Mouse (Mus musculus) heart, postnatal 36 days (tissue): ENCODE measurements around the gene Zfp984. TPM values are rescaled to one million over a fixed set of nuclear protein-coding genes. Genes with fewer than 3 reads are reported as not detected.
"Not testable (repeated sequence)": the region's sequence is repeated elsewhere in the genome, so short reads cannot be mapped to it uniquely, and the experiment has no call there.

Source experiments
- DNase-seq, 2 experiments: peaks; one replicate each; pipeline ENCODE4 v3.0.0; 2021 to 2022
- intact Hi-C: fragments of 180-260 bp; cut with DNase I; formaldehyde crosslinking; loops from one replicate; pipeline ENCODE4 v1.15.1; 2025
- total RNA-seq, 2 experiments: library from RNA; stranded (reverse); gene quantifications; 2 replicates each; pipeline ENCODE4 v1.2.3; 2021

Zfp984 gene
- total RNA-seq, 2 experiments from 2014 or later: 2.4 to 2.7 TPM

- DNase-seq, intact Hi-C loops: not testable (repeated sequence)
These were observed 70.8 kb downstream of the Zfp984 start for GRCm38 (mm10) chr4:147738636-147739369.

Other genes with a start within 250 kb of the Zfp984 start
- 1 to 10 TPM; 2.8 to 3.6 TPM for gene Zfp979, start 167.3 kb downstream of the Zfp984 start, total RNA-seq
- not detected for gene Zfp534, start 107.2 kb downstream of the Zfp984 start, total RNA-seq
- gene Zfp933, start 38.6 kb upstream of the Zfp984 start, total RNA-seq: 10 to 100 TPM; 10.5 to 13.3 TPM
- gene Miip, start 59.0 kb upstream of the Zfp984 start, total RNA-seq: 1 to 10 TPM; 7.6 to 8.6 TPM
- 10 to 100 TPM; 16.1 to 18.3 TPM for gene Fv1, start 59.2 kb upstream of the Zfp984 start, total RNA-seq
- gene Mfn2, start 94.9 kb upstream of the Zfp984 start, total RNA-seq: 100 to 1,000 TPM; 670 to 699 TPM
- 10 to 100 TPM; 71.3 to 89.9 TPM for gene Plod1, start 127.0 kb upstream of the Zfp984 start, total RNA-seq
- gene 2510039O18Rik, start 131.1 kb upstream of the Zfp984 start, total RNA-seq: 10 to 100 TPM; 37.2 to 41.2 TPM
- 100 to 1,000 TPM in 1 of 2 experiments, 10 to 100 TPM in 1; 93.0 to 227 TPM for gene Nppb, start 176.0 kb upstream of the Zfp984 start, total RNA-seq
- gene Nppa, start 190.9 kb upstream of the Zfp984 start, total RNA-seq: 1,000 to 10,000 TPM; 1,742 to 1,804 TPM
- gene Clcn6, start 229.0 kb upstream of the Zfp984 start, total RNA-seq: 1 to 10 TPM; 8.0 to 9.3 TPM
- 10 to 100 TPM in 1 of 2 experiments, 1 to 10 TPM in 1; 9.2 to 13.1 TPM for gene Mthfr, start 229.3 kb upstream of the Zfp984 start, total RNA-seq